Mouse (Mus musculus): ENCODE results near the gene Tbcd. TPM values are rescaled to one million over a fixed set of nuclear protein-coding genes. Genes with fewer than 3 reads are reported as not detected.

The Tbcd gene
- total and polyA plus RNA-seq, 3 experiments = 62.1 to 86.7 (median 70.4) TPM

DNA sequence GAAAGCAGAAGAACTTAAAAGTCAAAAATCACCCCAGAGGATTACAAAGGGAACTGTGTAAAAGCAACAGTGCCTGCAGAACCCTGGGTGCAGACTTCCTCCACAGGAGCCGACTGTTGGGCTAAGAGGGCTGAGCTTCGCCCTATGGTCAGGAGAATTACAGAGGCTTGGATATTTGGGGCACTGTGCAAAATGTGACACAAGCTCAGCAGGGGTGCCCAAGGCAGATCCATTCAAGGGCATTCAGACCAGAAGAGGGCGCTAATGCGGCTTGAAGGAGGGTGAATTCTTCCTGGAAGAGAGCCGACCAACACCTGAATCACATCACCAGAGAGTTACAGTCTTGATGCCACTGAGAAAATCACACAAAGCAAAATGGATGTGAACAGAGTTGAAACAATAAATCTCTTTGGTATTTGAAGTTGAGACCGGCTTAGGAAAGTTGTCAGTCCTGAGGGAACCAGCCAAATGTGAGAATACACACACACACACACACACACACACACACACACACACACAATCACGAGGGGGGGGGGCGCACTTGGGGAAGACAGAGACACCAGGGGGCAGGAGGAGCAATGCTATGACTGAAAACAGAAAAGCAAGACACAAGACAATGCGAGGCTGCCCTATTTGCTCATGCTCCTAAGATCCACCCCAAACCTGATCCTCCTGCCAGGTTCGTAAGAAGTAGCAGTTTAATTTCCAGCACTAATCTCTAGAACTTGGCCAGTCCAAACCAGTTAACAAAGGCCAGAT lies 201.0 kb downstream of the Tbcd start:
- no peak overlapping the region for H3K9ac ChIP-seq (ENCODE audit: insufficient read depth, low read depth)
- H3K4me1 ChIP-seq (ENCODE audit: control insufficient read depth in 1 of 2, insufficient read depth in 2 of 2) = peaks cover 0 to 5% of the 10 kb centered on the region in 2 experiments; a peak in 1 of 4 replicates
- no peaks in the 10 kb centered on the region for H3K79me2 ChIP-seq (replicated peaks; ENCODE audit: control insufficient read depth, extremely low read depth, insufficient read depth, poor library complexity, severe bottlenecking)
- H3K36me3 ChIP-seq (replicated peaks in 1 of 2; ENCODE audit: control insufficient read depth in 1 of 2, insufficient read depth in 1 of 2, low read length in 1 of 2) = peaks cover 34 to 70% of the 10 kb centered on the region in 2 experiments
- no peaks in the 10 kb centered on the region for H3K9me3 ChIP-seq (replicated peaks; ENCODE audit: low read length)
- no peak overlapping the region for H3K27ac ChIP-seq (ENCODE audit: insufficient read depth, low read depth)
- H3K27me3 ChIP-seq (replicated peaks) = no peaks in the 10 kb centered on the region
- dilution Hi-C loops (cut with MboI; ENCODE audit: extremely low pct_ligation_motif_present, extremely low pct_unique_long_range_greater_than_20kb, low sequenced_read_pairs) = no loop called here
- no peak overlapping the region for H3K4me2 ChIP-seq (ENCODE audit: insufficient read depth, low read depth, poor library complexity, severe bottlenecking)
- H3K4me3 ChIP-seq (replicated peaks in 1 of 3; ENCODE audit: low read depth in 2 of 3, low read length in 2 of 3, poor library complexity in 1 of 3) = no peak overlapping the region
- DNase-seq (ENCODE audit: extremely low read depth) = peak; percentile 77
- in situ Hi-C loops (cut with MboI; ENCODE audit: low pct_ligation_motif_present, low pct_unique_long_range_greater_than_20kb, low sequenced_read_pairs) = no loop called here
- TF ChIP-seq SMC3 (IDR thresholded peaks at IDR 0.05; ENCODE audit: low read depth, low read length) (peak; percentile 82), BHLHE40 (IDR thresholded peaks at IDR 0.05; ENCODE audit: low read depth, low read length) (no peak), NELFE (IDR thresholded peaks at IDR 0.05; ENCODE audit: low read depth, low read length) (peak; percentile 37; the same call in 1 of the 2 replicates), ELF1 (IDR thresholded peaks at IDR 0.05; ENCODE audit: low read depth, low read length) (peak; percentile 27; the same call in 1 of the 2 replicates), CTCF (conservative IDR thresholded peaks at IDR 0.05 in 1 of 2, IDR thresholded peaks at IDR 0.05 in 1 of 2; ENCODE audit: low read depth in 2 of 2, low read length in 2 of 2) (peak; percentile 62 to 82), RAD21 (IDR thresholded peaks at IDR 0.05; ENCODE audit: low read depth, low read length) (peak; percentile 69)

DNA sequence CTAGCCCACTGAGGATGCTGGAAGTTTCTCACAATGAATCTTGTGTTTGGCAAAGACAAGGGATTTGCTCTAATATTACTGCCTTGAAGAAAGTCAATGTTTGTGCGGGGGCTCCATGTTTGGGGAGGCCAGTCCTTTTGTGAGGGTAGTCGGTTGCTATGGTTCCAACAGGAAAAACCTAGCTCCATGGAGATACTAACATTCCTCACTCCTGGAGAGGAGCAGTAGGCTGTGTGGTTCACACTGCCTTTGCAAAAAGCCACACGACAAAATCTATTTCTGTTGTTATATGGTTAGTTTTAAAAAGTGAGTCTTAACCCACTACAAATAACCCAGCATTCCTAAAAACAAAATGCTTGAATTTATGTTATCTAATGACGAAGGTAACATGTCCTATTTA lies 201.9 kb downstream of the Tbcd start:
- no peak for TF ChIP-seq PAX5 (IDR thresholded peaks at IDR 0.05; ENCODE audit: low read length)
- no peak for TF ChIP-seq CHD2 (IDR thresholded peaks at IDR 0.05; ENCODE audit: low read length)
- TF ChIP-seq SMC3 (IDR thresholded peaks at IDR 0.05; ENCODE audit: low read depth, low read length) = no peak
- no peak for TF ChIP-seq RCOR1 (conservative IDR thresholded peaks at IDR 0.05; ENCODE audit: low read depth, low read length)
- no peak for TF ChIP-seq ZMIZ1 (IDR thresholded peaks at IDR 0.05; ENCODE audit: low read depth, low read length)
- no peak for TF ChIP-seq TBP (conservative IDR thresholded peaks at IDR 0.05; ENCODE audit: low read depth, low read length)
- no peak for TF ChIP-seq CTCF (conservative IDR thresholded peaks at IDR 0.05 in 1 of 2, IDR thresholded peaks at IDR 0.05 in 1 of 2; ENCODE audit: low read depth in 2 of 2, low read length in 2 of 2)
- Histone ChIP-seq H3K27me3 (replicated peaks) (no peaks in the 10 kb centered on the region), H3K36me3 (replicated peaks in 1 of 2; ENCODE audit: control insufficient read depth in 1 of 2, insufficient read depth in 1 of 2, low read length in 1 of 2) (peaks cover 26 to 68% of the 10 kb centered on the region in 2 experiments), H3K4me2 (ENCODE audit: insufficient read depth, low read depth, poor library complexity, severe bottlenecking) (no peak overlapping the region), H3K4me1 (ENCODE audit: control insufficient read depth in 1 of 2, insufficient read depth in 2 of 2) (peaks cover 0 to 9% of the 10 kb centered on the region in 2 experiments; a peak in 1 of 4 replicates), H3K9me3 (replicated peaks; ENCODE audit: low read length) (no peaks in the 10 kb centered on the region), H3K9ac (ENCODE audit: insufficient read depth, low read depth) (no peak overlapping the region), H3K27ac (ENCODE audit: insufficient read depth, low read depth) (no peak overlapping the region), H3K79me2 (replicated peaks; ENCODE audit: control insufficient read depth, extremely low read depth, insufficient read depth, poor library complexity, severe bottlenecking) (no peaks in the 10 kb centered on the region), H3K4me3 (replicated peaks in 1 of 3; ENCODE audit: low read depth in 2 of 3, low read length in 2 of 3, poor library complexity in 1 of 3) (no peak overlapping the region)
- dilution Hi-C loops (cut with MboI; ENCODE audit: extremely low pct_ligation_motif_present, extremely low pct_unique_long_range_greater_than_20kb, low sequenced_read_pairs) = no loop called here
- DNase-seq (ENCODE audit: extremely low read depth) = no peak
- in situ Hi-C loops (cut with MboI; ENCODE audit: low pct_ligation_motif_present, low pct_unique_long_range_greater_than_20kb, low sequenced_read_pairs) = no loop called here

DNA sequence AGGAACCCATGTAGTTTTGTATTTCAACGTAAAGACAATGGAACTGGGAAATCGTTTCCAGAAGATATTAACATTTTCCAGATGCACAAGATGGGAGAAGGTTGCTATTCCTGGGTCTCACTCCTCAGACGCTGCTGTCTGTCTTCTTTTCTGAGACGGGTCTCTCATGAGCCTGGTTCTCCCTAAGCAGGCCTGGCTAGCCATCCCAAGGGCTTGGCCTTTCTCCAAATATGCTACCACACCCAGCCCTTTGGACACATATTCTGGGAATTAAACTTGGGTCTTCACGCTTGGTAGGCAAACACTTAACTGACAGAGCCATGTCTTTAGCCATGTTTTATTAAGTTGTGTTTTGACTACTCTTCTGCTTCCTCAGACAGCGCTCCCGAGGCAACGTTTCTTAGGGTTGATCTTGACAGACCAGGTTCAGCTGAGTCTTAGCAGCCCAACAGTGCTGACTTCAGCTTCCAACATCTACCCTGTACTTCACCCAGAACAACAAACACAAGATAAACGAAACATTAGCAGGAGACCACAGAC lies 202.7 kb downstream of the Tbcd start:
- H3K4me3 ChIP-seq (replicated peaks in 1 of 3; ENCODE audit: low read depth in 2 of 3, low read length in 2 of 3, poor library complexity in 1 of 3) = no peak overlapping the region
- TF ChIP-seq TCF12 (IDR thresholded peaks at IDR 0.05; ENCODE audit: low read depth, low read length) = no peak
- TF ChIP-seq CTCF (conservative IDR thresholded peaks at IDR 0.05 in 1 of 2, IDR thresholded peaks at IDR 0.05 in 1 of 2; ENCODE audit: low read depth in 2 of 2, low read length in 2 of 2) = no peak
- TF ChIP-seq TBP (conservative IDR thresholded peaks at IDR 0.05; ENCODE audit: low read depth, low read length) = no peak
- no peak for TF ChIP-seq POLR2AphosphoS2 (IDR thresholded peaks at IDR 0.05; ENCODE audit: low read depth, low read length)
- no peak for TF ChIP-seq NELFE (IDR thresholded peaks at IDR 0.05; ENCODE audit: low read depth, low read length)
- TF ChIP-seq MAX (IDR thresholded peaks at IDR 0.05; ENCODE audit: low read length) = no peak
- TF ChIP-seq GABPA (IDR thresholded peaks at IDR 0.05; ENCODE audit: insufficient replicate concordance, low read depth, low read length) = no peak
- TF ChIP-seq UBTF (IDR thresholded peaks at IDR 0.05; ENCODE audit: low read depth, low read length) = no peak
- TF ChIP-seq ZC3H11A (IDR thresholded peaks at IDR 0.05; ENCODE audit: low read depth, low read length) = no peak
- no peak for TF ChIP-seq JUN (IDR thresholded peaks at IDR 0.05; ENCODE audit: insufficient read depth, low read depth, low read length)
- TF ChIP-seq HCFC1 (IDR thresholded peaks at IDR 0.05; ENCODE audit: low read depth, low read length) = no peak
- TF ChIP-seq MAFK (IDR thresholded peaks at IDR 0.05; ENCODE audit: insufficient replicate concordance, low read length) = no peak
- no peak for TF ChIP-seq MXI1 (IDR thresholded peaks at IDR 0.05; ENCODE audit: low read depth, low read length)
- TF ChIP-seq MEF2A (IDR thresholded peaks at IDR 0.05; ENCODE audit: borderline replicate concordance, low read depth, low read length) = no peak
- no peak for TF ChIP-seq CHD1 (IDR thresholded peaks at IDR 0.05; ENCODE audit: low read depth, low read length)
- TF ChIP-seq PAX5 (IDR thresholded peaks at IDR 0.05; ENCODE audit: low read length) = no peak

More for the DNA sequence above, 202.7 kb downstream of the Tbcd start:
- H3K27me3 ChIP-seq (replicated peaks) = no peaks in the 10 kb centered on the region
- peaks cover 0 to 6% of the 10 kb centered on the region in 2 experiments; a peak in 1 of 4 replicates for H3K4me1 ChIP-seq (ENCODE audit: control insufficient read depth in 1 of 2, insufficient read depth in 2 of 2)
- H3K79me2 ChIP-seq (replicated peaks; ENCODE audit: control insufficient read depth, extremely low read depth, insufficient read depth, poor library complexity, severe bottlenecking) = no peaks in the 10 kb centered on the region
- dilution Hi-C loops (cut with MboI; ENCODE audit: extremely low pct_ligation_motif_present, extremely low pct_unique_long_range_greater_than_20kb, low sequenced_read_pairs) = no loop called here
- peaks cover 25 to 70% of the 10 kb centered on the region in 2 experiments for H3K36me3 ChIP-seq (replicated peaks in 1 of 2; ENCODE audit: control insufficient read depth in 1 of 2, insufficient read depth in 1 of 2, low read length in 1 of 2)
- no peak for DNase-seq (ENCODE audit: extremely low read depth)
- H3K4me2 ChIP-seq (ENCODE audit: insufficient read depth, low read depth, poor library complexity, severe bottlenecking) = no peak overlapping the region
- H3K27ac ChIP-seq (ENCODE audit: insufficient read depth, low read depth) = no peak overlapping the region
- no peak overlapping the region for H3K9ac ChIP-seq (ENCODE audit: insufficient read depth, low read depth)
- no peaks in the 10 kb centered on the region for H3K9me3 ChIP-seq (replicated peaks; ENCODE audit: low read length)
- in situ Hi-C loops (cut with MboI; ENCODE audit: low pct_ligation_motif_present, low pct_unique_long_range_greater_than_20kb, low sequenced_read_pairs) = no loop called here

All from CH12.LX (cell line).